Comparison of ENCODE assay signal across 8 mouse cellular contexts in genomic region chr12:69436839-69437501, GRCm38 (mm10).
DNase-seq lines count a peak whose midpoint lies in the region; TF ChIP-seq lines count a peak whose summit lies in the region.

No protein-coding gene starts in this region.

- no peak for TF ChIP-seq POLR2A in embryonic fibroblast, embryonic 13.5 days (IDR thresholded peaks at IDR 0.05; ENCODE audit: low read depth, low read length)

- no peak for TF ChIP-seq CTCF in embryonic fibroblast, embryonic 13.5 days (IDR thresholded peaks at IDR 0.05; ENCODE audit: borderline replicate concordance, insufficient read depth, low read length)

- peak overlapping the region; percentile 78 for H3K27ac ChIP-seq in embryonic fibroblast, embryonic 13.5 days (ENCODE audit: insufficient read depth, low read length)

- peak; percentile 39 to 66 for DNase-seq in layer of hippocampus, adult 18-20 months (ENCODE audit: low spot score in 2 of 2)
- no peak for DNase-seq in layer of hippocampus, adult 9-10 months (ENCODE audit: low spot score)
- peak; percentile 88 for DNase-seq in NIH3T3 (ENCODE audit: low read depth)
- peak; percentile 62 for DNase-seq in lung, postnatal 25 days (ENCODE audit: low spot score)
- no peak for DNase-seq in adrenal gland, postnatal 25 days
- DNase-seq in gastrocnemius, postnatal 4 days (ENCODE audit: low spot score in 2 of 2): no peak
- DNase-seq in layer of hippocampus, postnatal 25 days (ENCODE audit: extremely low spot score in 1 of 2, low spot score in 1 of 2): no peak

- H3K4me1 ChIP-seq in embryonic fibroblast, embryonic 13.5 days (ENCODE audit: control insufficient read depth, insufficient read depth, low read length): no peaks in the 10 kb centered on the region

- no peak overlapping the region for H3K4me3 ChIP-seq in embryonic fibroblast, embryonic 13.5 days (ENCODE audit: insufficient read depth, low read length)

Comparison
In these comparisons a context has a peak if more than half of its experiments do, and no peak if none do; other contexts are left out.
1. DNase-seq: peak in layer of hippocampus, adult 18-20 months (2 of 2), NIH3T3 (single experiment) and lung, postnatal 25 days (single experiment); none in layer of hippocampus, adult 9-10 months (single experiment), adrenal gland, postnatal 25 days (single experiment), gastrocnemius, postnatal 4 days (0 of 2) and layer of hippocampus, postnatal 25 days (0 of 2).